Mouse (Mus musculus): ENCODE results near the gene Clybl.

Clybl gene

GRCm38 (mm10) chr14:122389684-122390370, 208.3 kb downstream of the Clybl start:
- no peak for DNase-seq

GRCm38 (mm10) chr14:122390935-122391334, 209.4 kb downstream of the Clybl start:
- DNase-seq = peak; percentile 22

DNA sequence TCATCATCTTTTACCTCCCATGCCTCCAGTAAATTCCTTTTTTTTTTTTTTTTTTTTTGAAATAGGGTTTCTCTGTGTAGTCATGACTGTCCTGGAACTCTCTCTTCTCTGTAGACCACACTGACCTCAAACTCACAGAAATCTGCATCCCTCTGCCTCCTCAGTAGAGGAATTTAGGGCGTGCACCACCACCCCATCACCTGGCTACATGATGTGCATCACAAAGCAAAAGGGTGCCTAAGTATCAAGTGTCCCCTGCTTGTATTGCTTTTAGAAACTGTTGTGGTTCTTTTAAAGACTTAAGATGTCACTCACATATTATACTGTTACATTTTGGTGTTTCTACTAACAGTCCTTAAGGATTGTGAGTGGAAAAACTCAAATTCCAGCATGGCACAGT, 211.6 kb downstream of the Clybl start:
- no peak for DNase-seq

- no peak for DNase-seq
Observed at GRCm38 (mm10) chr14:122398676-122399075, 217.2 kb downstream of the Clybl start.

GRCm38 (mm10) chr14:122399906-122400305, 218.4 kb downstream of the Clybl start:
- DNase-seq = no peak

DNA sequence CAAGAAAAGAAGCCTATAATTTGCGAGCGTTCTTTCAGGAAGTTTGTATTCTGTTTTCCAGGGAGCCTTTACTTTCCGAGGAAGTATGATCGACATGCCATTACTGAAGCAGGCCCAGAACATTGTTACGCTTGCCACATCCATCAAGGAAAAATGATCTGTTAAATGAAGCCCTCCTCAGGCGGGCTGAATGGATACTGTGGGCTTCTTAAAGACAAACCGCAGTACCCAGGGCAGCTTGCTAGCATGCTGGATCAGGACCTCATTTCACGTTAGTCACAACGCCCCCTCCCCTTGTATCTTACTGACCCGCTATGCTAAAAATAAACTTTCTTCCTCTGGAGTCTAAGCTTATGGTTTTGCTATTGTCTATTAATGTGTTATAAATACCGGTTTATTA, 220.4 kb downstream of the Clybl start:
- DNase-seq = no peak

DNA sequence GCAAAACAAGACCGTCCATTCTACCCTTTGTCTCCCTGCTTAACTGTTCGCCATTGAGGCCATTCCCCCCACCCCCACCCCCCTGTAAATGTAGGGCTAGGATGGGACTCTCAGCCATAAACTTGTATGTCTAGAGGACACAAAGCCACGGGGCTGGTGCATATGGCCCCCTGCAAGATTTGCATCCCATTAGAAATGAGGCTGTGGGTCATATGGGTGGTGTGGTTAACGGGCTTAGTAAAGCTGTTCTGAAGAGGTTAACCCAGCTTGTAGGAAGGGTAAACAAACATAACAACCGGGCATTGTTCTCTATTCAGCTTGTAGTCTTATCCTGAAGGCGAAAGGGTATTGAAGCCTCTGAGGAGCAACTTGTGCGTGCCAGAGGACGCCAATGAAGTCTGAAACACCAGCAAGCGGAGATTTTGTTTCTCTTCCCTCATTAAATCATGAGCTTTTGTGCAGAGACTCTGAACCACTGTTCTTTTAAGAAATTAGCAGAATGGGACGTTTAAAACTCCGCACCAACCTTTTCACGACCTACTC, 221.3 kb downstream of the Clybl start:
- DNase-seq = no peak

- no peak for DNase-seq
Observed at GRCm38 (mm10) chr14:122403422-122403940, 222.0 kb downstream of the Clybl start.

GRCm38 (mm10) chr14:122404596-122405154, 223.2 kb downstream of the Clybl start:
- DNase-seq = no peak

DNA sequence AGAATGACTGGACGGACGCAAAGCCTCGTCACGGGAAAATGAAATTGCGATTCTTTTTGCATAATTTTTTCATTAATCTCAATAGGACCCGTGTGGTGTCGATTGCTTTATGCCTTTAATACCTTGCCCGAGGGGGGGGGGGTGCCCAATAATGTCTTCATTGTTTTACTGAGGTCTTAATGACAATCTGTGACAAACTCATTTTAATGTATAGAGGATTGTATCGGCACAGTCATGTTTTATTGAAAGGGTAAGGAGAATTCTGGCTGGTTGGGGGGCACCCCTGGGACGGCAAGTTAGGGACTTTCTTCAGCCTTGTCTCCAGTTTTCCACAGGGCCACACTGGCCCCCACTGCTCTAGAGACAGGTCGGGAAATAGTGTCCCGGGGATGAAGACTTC, 223.7 kb downstream of the Clybl start:
- DNase-seq = no peak

DNA sequence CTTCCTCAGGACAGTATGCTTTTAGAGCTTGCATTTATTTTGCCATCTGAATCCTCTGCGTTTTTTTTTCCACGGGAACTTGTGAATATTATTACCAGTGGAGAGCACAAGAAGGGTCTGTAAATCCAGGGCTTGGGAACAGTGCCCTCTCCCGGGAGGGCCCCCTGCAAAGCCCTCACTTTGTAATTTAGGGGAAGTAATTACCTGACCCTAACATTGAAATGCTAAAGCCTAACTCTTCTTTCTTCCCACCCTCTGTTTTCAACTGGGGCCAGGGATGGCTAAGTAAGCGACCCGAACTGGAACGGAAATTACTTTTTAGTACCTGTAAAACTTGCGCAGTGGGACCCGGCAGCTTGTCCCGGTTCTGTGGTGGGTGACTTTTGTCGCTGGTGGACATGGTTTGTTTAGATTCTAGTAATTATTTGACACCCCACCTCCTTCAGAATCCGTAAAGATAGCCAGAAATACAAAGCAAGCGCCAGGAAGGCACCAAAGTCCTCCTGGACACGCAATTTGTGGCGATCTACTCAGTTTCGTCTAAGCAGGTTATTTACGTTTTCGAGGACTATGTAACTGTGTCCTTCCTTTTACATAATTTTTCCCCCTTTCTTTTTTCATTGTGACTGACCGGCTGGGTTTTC, 224.5 kb downstream of the Clybl start:
- DNase-seq = no peak

DNA sequence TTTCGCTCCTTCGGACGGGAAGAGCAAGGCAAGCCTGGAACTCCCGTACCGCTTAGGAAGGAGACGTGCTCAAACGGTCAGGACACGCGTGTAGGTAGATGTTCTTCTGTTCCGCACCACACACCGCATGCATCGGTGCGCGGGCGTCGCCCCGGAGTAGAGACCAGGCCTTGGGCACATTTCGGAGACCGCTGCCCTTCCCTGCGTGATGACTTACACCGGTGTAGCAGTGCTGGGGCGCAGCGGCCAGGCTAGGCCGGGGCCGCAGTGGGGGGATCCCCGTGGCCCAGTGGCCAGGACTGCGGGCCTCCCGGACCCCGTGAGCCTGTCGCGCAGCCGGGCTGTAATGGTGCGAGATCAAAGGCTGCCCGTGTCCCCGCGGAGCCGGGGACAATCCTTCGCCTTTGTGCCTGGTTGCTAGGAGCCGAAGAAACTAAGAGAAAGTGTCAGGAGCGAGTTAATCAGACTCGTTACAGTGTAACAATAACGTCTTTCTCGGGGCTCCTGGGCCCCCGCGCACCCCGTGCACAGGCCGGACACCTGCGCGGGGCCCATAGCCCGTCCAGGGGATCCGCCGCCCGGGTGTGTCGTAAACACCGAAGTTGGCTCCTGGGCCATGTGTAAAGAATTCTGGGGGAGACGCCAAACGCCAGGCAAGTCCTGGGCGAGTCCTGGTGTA, 225.2 kb downstream of the Clybl start:
- peak; percentile 11 for DNase-seq

DNA sequence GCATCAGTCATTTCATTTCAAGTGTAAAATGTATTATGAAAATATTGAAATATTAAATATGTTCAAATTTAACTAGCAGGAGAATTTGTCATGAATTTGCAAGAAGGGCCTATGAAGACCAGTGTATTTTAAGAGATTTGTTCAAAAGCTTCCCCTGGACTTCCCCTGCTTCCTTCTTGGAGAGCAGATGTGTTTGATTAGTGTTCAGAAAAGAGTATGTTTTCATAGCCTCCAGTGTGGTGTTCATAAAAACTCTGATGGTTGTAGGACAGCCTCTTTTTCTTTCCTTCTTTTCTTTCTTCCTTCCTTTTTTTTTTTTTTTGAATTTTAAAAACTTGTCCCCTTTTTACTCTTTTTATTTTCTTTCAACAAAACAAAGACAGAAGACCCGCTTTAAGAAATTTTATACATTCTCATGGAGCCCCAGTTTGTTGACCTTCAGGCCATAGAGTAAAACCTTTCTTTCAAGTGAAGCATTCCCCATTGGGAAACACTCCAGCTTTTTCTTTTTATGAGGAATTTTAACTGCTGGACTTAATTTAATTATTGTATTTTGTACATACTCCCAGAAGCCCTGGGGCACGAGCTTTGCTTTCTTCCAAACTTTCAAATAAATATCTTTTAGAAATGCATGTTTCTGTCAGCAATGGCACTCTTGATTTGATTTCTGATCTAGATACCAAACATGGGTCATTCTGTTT, 231.5 kb downstream of the Clybl start:
- no peak for DNase-seq

- no peak for DNase-seq
Observed at GRCm38 (mm10) chr14:122413542-122413928, 232.0 kb downstream of the Clybl start.

- no peak for DNase-seq
Observed at GRCm38 (mm10) chr14:122414786-122415185, 233.3 kb downstream of the Clybl start.

DNA sequence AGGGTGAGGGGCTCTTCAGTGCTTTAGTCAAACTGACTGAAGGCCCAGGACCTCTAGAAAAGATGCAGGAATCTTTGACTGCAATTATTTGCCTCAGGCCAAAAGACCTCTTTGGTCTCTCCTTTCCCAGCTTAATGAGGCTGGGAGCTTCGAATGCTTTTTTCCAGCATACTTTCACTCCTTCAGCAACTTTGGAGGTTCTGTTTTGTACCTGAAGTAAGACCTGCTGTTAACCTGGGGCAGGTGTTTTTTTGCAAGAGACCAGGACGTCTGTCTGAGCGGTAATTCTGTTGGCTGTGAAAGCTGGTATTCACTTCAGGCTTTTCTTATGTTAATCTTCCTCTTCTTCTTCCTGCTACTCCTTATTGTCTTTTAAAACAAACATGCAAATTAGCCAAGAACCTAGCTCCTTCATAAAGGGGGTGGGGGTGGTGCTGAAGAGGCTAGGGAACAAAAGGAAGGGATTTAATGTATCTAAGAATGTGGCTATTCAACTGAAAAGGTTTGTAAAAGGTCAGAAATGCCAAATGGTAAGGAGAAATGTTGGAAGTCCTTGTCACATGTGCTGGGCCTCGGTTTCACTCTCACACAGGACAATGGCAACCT, 234.8 kb downstream of the Clybl start:
- DNase-seq = no peak

DNA sequence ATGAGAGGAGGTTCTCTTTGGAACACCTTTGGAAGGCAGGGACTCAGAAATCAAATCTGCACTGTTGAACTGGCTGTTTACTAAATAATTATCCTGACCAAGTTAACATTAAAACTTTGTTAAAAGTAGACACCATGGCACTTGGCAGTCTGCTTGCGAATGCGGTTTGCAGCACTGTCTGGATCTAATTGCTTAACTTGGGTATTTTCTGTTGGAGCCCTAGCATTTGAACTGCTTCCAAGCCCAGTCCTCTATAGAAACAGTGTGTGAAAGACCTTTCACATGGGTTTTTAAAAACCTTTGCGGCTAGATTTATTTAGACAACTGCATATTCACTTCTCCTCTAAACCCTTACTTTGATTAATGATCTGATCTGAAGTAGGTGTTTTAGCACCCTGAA, 242.9 kb downstream of the Clybl start:
- no peak for DNase-seq

GRCm38 (mm10) chr14:122426529-122427203, 245.2 kb downstream of the Clybl start:
- no peak for DNase-seq

DNA sequence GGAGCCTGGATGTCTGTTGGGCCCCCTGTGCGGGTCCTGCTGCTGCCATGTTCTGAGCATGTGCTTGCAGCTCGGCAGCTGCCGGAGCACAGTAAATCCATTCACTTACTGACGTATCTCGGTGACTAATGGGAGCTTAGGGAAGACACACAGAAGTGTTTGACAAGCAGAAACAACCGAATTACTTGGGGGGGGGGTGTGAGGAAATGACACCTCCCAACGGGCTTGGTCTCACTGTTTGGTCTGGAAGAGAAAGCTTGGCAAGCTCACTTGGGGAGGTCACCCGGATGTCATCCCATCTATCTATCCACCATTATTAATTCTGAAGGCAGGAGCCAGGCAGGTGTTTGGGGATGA, 245.7 kb downstream of the Clybl start:
- no peak for DNase-seq

DNA sequence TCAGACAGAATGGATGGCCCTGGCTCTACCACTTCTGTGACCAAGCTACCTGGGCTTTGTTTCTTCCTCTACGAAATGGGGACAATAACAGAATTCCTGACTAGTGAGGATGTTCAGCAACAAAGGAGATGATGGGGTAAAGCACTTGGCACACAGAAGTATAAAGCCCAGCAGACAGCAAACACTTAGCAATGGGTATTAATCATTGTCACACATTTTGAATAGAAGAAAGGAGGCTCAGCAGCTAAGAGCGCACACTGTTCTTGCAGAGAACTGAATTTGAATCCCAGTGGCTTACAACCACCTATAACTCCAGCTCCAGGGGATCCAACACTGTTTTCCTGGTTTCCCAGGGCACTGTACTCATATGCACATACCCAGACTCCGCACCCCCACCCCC, 246.2 kb downstream of the Clybl start:
- DNase-seq = no peak

- DNase-seq = no peak
Observed at GRCm38 (mm10) chr14:122432558-122432957, 251.1 kb downstream of the Clybl start.

DNA sequence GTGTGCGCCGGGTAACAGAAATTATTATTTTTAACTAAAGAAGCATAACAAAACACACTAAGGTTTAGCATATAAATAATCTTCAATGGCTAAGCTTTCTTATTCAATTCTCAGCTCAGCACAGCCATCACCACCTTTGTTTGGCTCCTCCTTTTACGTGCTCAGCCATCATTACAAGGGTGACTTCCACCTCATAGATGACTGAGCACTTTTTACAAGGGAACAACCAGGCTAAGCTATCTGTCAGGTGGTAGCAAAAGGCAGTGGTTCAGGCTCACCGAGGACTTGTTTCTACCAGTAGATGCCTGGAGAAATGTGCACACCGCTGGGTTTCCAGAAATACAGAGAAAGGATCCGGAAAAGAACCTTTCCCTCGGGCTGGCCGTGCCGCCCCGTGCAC, 252.5 kb downstream of the Clybl start:
- DNase-seq = no peak
